Mouse (Mus musculus): ENCODE results near the gene Tmem151a.

The Tmem151a gene

DNA sequence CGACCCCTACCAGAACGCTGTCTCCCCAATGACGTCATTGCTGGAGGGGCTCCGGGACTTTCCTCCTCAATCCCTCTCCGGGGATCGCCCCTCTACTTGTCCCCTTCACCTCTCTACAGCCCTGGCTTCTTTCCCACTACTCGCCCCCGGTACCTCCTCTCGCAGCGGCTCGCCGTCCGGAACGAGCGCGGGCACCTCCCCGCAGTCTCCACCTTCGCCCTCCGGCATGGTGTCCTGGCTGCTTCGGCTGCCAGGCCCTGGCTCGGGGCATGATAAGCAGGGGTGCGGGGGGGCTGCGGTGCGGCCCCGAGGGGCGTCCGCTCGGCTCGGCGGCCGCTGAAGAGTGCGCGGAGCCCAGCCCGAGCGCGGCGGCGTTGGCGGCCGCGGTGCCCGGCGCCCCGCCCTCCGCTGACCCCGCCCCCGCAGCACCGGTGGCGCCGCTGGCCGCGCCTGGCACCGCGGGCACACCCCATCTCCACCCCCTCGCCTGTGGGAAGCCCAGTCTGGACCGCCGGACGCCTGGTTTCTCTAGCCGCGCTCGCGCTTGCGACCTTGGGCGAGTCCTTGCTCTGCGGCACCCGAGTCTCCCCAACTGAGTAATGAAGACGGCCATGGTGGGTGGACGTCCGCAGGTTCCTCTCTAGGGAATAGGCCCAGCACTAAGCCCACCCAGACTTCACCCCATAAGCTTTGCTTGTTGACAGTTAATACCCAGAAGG lies at the start of gene Tmem151a:
Gene Tmem151a, minus strand, starts transcription at position 387 of the 719 bp plus-strand sequence.
- DNase-seq (ENCODE audit: low read depth) = no peak

- DNase-seq (ENCODE audit: low read depth) = no peak
Measured at GRCm38 (mm10) chr19:5131237-5131636, 45.9 kb upstream of the Tmem151a start.

- peak; percentile 52 for DNase-seq (ENCODE audit: low read depth)
Measured at GRCm38 (mm10) chr19:5129770-5130169, 44.4 kb upstream of the Tmem151a start.

DNA sequence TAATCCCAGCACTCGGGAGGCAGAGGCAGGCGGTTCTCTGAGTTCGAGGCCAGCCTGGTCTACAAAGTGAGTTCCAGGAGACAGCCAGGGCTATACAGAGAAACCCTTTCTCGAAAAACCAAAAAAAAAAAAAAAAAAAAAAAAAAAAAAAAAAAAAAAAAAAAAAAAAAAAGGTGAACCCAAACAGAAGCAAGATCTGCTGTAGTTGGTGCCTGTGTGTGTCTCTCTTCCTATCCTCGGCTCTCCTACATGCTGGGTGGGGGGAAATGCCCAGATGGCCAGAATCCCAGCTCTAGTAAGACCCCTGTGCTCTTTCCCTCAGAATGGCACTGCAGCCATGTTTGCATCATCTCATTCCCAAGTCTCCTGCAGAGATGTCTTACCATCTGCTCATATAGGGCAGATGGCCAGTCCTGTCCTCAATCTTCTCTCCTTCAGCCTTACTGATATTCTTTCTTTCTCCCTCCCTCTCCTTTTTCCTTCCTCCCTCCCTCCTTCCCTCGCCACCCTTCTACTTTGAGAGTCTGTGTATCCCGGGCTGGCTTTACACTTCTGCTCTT lies 38.8 kb upstream of the Tmem151a start:
- DNase-seq (ENCODE audit: low read depth) = no peak

- DNase-seq (ENCODE audit: low read depth) = no peak
Measured at GRCm38 (mm10) chr19:5123241-5123640, 37.9 kb upstream of the Tmem151a start.

DNA sequence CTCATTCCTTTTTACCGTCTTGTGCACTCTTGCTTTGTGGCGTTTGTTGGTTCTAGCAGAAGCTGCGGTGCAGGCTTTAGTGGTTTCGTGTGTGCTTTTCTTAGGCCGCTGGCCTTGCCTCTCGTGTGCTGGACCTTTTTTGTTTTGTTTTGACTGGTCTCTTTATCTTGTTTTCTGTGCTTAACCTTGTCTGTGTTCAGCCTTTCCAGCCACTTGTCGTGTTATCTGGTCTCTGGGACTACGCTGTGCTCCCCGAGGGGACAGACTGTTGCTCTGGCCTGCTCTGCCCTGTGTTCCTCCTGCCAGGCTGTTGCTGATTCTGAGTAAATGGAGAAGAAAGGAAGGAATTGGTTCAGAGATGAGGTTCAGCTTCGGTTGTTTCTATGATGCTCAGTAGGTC lies 37.2 kb upstream of the Tmem151a start:
- no peak for DNase-seq (ENCODE audit: low read depth)

- DNase-seq (ENCODE audit: low read depth) = no peak
Measured at GRCm38 (mm10) chr19:5118384-5118698, 33.0 kb upstream of the Tmem151a start, which contains the start of gene Klc2. Gene Klc2, minus strand, starts transcription at chr19:5118560.

GRCm38 (mm10) chr19:5117494-5118383 lies 32.4 kb upstream of the Tmem151a start:
- DNase-seq (ENCODE audit: low read depth) = peak; percentile 80

- no peak for DNase-seq (ENCODE audit: low read depth)
Measured at GRCm38 (mm10) chr19:5113783-5114182, 28.5 kb upstream of the Tmem151a start.

- DNase-seq (ENCODE audit: low read depth) = peak; percentile 52
Measured at GRCm38 (mm10) chr19:5109659-5110453, 24.5 kb upstream of the Tmem151a start.

DNA sequence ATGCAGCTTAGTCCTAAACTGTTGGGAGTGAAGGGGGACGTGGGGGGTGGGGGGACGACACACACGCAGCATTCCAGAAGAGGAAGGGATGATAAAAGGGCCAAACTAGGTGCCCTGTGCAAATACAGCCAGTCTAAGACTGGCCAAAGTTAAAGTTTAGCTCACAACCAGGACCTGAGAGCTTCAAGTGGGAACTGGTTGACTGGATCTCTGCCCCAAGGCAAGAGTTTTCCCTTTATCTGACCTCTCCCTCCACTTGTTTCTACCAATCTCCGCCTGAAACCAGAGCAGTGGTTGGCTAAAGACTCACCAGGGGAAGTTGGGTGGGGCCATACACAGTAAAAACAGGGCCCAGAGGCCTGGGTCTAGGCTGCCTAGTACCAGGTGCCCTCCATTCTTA lies 23.4 kb upstream of the Tmem151a start:
- no peak for DNase-seq (ENCODE audit: low read depth)

GRCm38 (mm10) chr19:5108271-5108575 lies 22.9 kb upstream of the Tmem151a start:
- no peak for DNase-seq (ENCODE audit: low read depth)

- DNase-seq (ENCODE audit: low read depth) = no peak
Measured at GRCm38 (mm10) chr19:5107556-5108270, 22.4 kb upstream of the Tmem151a start.

- DNase-seq (ENCODE audit: low read depth) = peak; percentile 99
Measured at GRCm38 (mm10) chr19:5106731-5107191, 21.4 kb upstream of the Tmem151a start, which contains the start of gene Rab1b. Gene Rab1b, minus strand, starts transcription at chr19:5107072.

DNA sequence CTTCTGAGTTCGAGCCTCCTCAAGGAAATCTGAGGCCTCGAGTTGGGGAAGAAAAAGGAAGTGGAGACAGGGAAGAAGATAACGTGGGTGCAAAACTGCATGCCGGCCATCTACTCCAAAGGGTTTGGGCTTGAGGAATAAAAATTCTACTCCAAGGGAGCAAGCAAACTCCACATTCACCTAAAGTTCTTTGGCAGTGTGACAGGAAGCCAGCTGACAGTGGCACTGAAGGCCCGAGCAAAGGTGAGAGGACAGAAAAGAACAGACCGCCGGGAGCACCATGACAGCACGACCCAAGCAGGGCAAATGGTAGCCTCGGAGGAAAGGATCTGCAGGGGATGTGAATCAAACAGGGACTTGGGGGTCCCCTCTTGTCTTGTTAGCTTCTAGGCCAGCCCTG lies 20.7 kb upstream of the Tmem151a start:
- peak; percentile 46 for DNase-seq (ENCODE audit: low read depth)

DNA sequence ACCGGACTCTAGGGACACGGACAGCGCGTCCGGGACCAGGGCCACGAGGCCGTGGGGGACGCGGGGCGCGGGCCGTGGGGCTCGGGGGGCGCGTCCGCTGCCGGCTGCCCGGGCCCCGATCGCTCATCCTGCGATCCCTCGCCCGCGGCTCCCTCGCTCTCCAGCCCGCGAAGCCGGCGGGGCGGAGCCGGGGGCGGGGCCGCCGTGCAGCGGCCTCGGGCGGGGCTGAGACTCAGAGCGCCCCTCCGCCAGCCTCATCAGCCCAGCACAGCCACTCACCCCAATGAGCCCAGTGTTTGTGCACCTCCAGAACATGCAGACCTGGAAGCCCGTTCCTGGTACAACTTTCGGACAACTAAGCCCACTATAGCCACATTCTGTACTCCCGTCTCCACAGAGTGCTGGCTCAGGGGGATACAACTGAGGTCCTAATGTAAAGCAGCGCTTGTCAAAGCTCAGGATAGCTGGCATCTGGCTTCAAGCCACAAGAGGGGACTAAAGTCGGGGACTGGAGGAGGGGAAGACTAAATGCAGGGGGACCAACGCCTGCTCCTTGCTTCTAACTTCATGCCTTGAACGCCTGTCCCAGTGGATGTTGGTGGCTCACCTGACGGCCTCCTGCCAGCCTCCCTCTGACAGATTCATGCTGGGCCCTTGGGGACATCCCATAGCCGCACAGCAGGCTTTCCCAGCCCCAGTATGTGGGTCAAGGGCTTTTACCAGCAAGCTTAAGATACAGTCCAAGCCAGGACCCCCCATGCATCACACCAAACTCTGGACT lies 13.2 kb upstream of the Tmem151a start, which contains the start of gene Cnih2:
Gene Cnih2, minus strand, starts transcription at position 159 of the 781 bp plus-strand sequence.
- peak; percentile 64 for DNase-seq (ENCODE audit: low read depth)

GRCm38 (mm10) chr19:5097521-5098362 lies 12.4 kb upstream of the Tmem151a start:
- DNase-seq (ENCODE audit: low read depth) = no peak

DNA sequence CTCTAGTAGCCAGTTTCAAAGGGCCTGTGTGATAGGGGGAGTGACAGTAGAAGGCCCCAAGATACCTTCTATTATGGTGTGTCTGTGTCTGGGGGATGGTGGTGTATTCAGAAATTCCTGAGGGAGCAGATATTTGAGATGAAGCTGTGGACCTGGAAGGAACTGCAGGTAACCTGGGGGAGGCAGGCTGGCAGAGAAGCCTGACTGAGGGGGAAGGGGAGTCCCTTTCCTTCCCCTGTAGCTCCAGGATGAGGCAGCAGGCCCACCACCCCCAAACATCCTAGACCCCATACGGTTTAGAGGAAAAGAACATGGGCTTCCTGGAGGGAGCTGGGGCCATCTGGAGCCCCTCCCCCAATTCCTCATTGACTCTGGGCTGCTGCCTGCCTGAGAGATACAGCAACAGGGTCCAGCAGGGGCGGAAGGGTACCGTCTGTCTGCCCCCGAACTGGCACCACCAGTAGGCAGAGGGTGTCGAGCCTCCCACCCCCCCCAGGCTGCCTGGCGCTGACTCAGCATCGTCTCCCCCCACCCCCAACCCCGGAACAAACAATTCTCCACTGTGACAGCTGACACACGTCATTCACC lies 10.7 kb upstream of the Tmem151a start:
- DNase-seq (ENCODE audit: low read depth) = no peak

GRCm38 (mm10) chr19:5094746-5095417 lies 9.6 kb upstream of the Tmem151a start:
- DNase-seq (ENCODE audit: low read depth) = no peak
